Mouse (Mus musculus) neutrophil, adult 83 days (primary cell): ENCODE measurements around the gene Lexm. TPM values are rescaled to one million over a fixed set of nuclear protein-coding genes. Genes with fewer than 3 reads are reported as not detected.

Experiments
- total RNA-seq, 2 experiments: library from RNA; stranded (reverse); gene quantifications; one replicate each; pipeline ENCODE4 v1.2.4; 2023

The Lexm gene
- not detected for total RNA-seq

GRCm38 (mm10) chr4:106617056-106617455 is at the start of gene Lexm:
Gene Lexm, minus strand, starts transcription at chr4:106617241.

DNA sequence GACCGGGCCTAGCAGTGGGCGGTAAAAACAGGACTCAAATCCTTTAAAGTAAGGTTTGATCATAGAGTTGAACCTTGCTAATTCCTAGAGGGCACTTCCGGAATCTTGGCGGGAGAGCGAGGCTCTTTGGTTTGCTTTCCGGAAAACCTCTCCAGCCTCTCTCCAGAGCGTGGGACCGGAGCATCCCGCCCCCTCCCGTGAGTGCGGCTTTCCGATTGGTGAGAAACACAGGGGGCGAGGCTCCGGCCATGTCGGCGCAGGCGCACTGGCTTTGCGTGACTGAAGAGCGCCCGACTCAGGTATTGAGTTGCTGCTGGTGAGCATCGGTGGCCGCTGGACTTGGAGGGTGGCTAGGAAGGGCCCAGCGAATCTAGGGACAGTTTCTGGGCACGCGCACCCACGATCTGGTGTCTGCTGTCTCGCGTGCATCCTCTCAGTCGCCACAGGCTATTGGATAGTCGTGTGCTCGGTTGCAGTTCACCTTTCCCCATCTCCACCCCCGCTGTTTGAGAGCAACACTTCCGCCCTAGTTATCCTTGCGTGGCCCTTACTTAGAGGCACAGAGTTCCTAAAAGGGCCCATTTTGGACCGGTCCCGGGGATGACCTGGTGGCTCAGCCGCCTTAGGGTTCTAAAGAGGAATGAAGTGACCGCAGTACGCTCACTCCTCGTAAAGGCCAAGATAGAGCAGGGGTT is 33.9 kb upstream of the Lexm start, which contains the start of gene Pars2:
Gene Pars2 (plus strand): TSS at position 237 of the 695 bp plus-strand sequence.

GRCm38 (mm10) chr4:106622030-106622493 is 5.0 kb upstream of the Lexm start, which contains the start of gene Ttc22:
Gene Ttc22, plus strand, starts transcription at chr4:106622432.

GRCm38 (mm10) chr4:106560846-106561781 is 55.9 kb downstream of the Lexm start, which contains the start of gene Dhcr24:
Gene Dhcr24, plus strand, starts transcription at chr4:106561038.

Other genes starting within 250 kb of the Lexm start
- not detected for gene Pcsk9, start 152.9 kb downstream of the Lexm start, total RNA-seq
- not detected for gene Bsnd, start 125.0 kb downstream of the Lexm start, total RNA-seq
- 1 to 10 TPM; 4.3 to 6.0 TPM for gene Dhcr24, start 56.2 kb downstream of the Lexm start, total RNA-seq
- not detected for gene Ttc22, start 5.2 kb upstream of the Lexm start, total RNA-seq
- 1 to 10 TPM; 1.9 to 2.3 TPM for gene Pars2, start 33.8 kb upstream of the Lexm start, total RNA-seq
- gene Ttc4, start 61.7 kb upstream of the Lexm start, total RNA-seq = 10 to 100 TPM; 12.7 to 13.4 TPM
- gene Mroh7, start 113.7 kb upstream of the Lexm start, total RNA-seq = not detected
- gene Fam151a, start 116.6 kb upstream of the Lexm start, total RNA-seq = not detected
- gene Acot11, start 187.8 kb upstream of the Lexm start, total RNA-seq = 10 to 100 TPM in 1 of 2 experiments, 1 to 10 TPM in 1; 9.3 to 10.1 TPM